Mouse (Mus musculus): ENCODE data around the gene Slc41a2. TPM values are rescaled to one million over a fixed set of nuclear protein-coding genes. Genes with fewer than 3 reads are reported as not detected.

The Slc41a2 gene
- polyA plus RNA-seq, 1 experiment from 2014 or later, result 0.52 TPM

- no peak overlapping the region for H3K9ac ChIP-seq (replicated peaks; ENCODE audit: low read length)
- 29% methylated on average over 9 of the region's 9 CpGs for WGBS
- no peak overlapping the region for H3K4me2 ChIP-seq (replicated peaks; ENCODE audit: low read depth, low read length)
- no peak overlapping the region for H3K27ac ChIP-seq (ENCODE audit: low read length)
- no peaks in the 10 kb centered on the region for H3K36me3 ChIP-seq (ENCODE audit: insufficient read depth, low read length)
- no peaks in the 10 kb centered on the region for H3K9me3 ChIP-seq (ENCODE audit: low read length)
- ATAC-seq (ENCODE audit: low FRiP score, low TSS enrichment), result no peak
- no peaks in the 10 kb centered on the region for H3K4me1 ChIP-seq (ENCODE audit: insufficient read depth, low read length)
- no peak overlapping the region for H3K4me3 ChIP-seq (ENCODE audit: low read length)
- H3K27me3 ChIP-seq (ENCODE audit: insufficient read depth, low read length), result no peaks in the 10 kb centered on the region
Observed at GRCm38 (mm10) chr10:83294746-83295145, 42.9 kb downstream of the Slc41a2 start.

- Histone ChIP-seq H3K27ac (ENCODE audit: low read length) (no peak overlapping the region), H3K4me3 (ENCODE audit: low read length) (no peak overlapping the region), H3K4me2 (replicated peaks; ENCODE audit: low read depth, low read length) (no peak overlapping the region), H3K36me3 (ENCODE audit: insufficient read depth, low read length) (no peaks in the 10 kb centered on the region), H3K9ac (replicated peaks; ENCODE audit: low read length) (no peak overlapping the region), H3K4me1 (ENCODE audit: insufficient read depth, low read length) (no peaks in the 10 kb centered on the region), H3K27me3 (ENCODE audit: insufficient read depth, low read length) (no peaks in the 10 kb centered on the region), H3K9me3 (ENCODE audit: low read length) (no peaks in the 10 kb centered on the region)
- 85% methylated on average over 9 of the region's 9 CpGs for WGBS
- ATAC-seq (ENCODE audit: low FRiP score, low TSS enrichment), result no peak
Observed at GRCm38 (mm10) chr10:83293352-83293751, 44.3 kb downstream of the Slc41a2 start.

GRCm38 (mm10) chr10:83291731-83292130 is 46.0 kb downstream of the Slc41a2 start:
- Histone ChIP-seq H3K36me3 (ENCODE audit: insufficient read depth, low read length) (no peaks in the 10 kb centered on the region), H3K27me3 (ENCODE audit: insufficient read depth, low read length) (no peaks in the 10 kb centered on the region), H3K4me1 (ENCODE audit: insufficient read depth, low read length) (no peaks in the 10 kb centered on the region), H3K4me2 (replicated peaks; ENCODE audit: low read depth, low read length) (no peak overlapping the region), H3K27ac (ENCODE audit: low read length) (no peak overlapping the region), H3K9me3 (ENCODE audit: low read length) (no peaks in the 10 kb centered on the region), H3K9ac (replicated peaks; ENCODE audit: low read length) (no peak overlapping the region), H3K4me3 (ENCODE audit: low read length) (no peak overlapping the region)
- 60% methylated on average over 11 of the region's 11 CpGs for WGBS
- no peak for ATAC-seq (ENCODE audit: low FRiP score, low TSS enrichment)

- Histone ChIP-seq H3K27ac (ENCODE audit: low read length) (no peak overlapping the region), H3K9ac (replicated peaks; ENCODE audit: low read length) (no peak overlapping the region), H3K27me3 (ENCODE audit: insufficient read depth, low read length) (no peaks in the 10 kb centered on the region), H3K4me3 (ENCODE audit: low read length) (no peak overlapping the region), H3K36me3 (ENCODE audit: insufficient read depth, low read length) (no peaks in the 10 kb centered on the region), H3K4me1 (ENCODE audit: insufficient read depth, low read length) (no peaks in the 10 kb centered on the region), H3K9me3 (ENCODE audit: low read length) (no peaks in the 10 kb centered on the region), H3K4me2 (replicated peaks; ENCODE audit: low read depth, low read length) (no peak overlapping the region)
- ATAC-seq (ENCODE audit: low FRiP score, low TSS enrichment), result no peak
- 69% methylated on average over 6 of the region's 6 CpGs for WGBS
Observed at GRCm38 (mm10) chr10:83287828-83288227, 49.9 kb downstream of the Slc41a2 start.

GRCm38 (mm10) chr10:83286399-83286798 is 51.3 kb downstream of the Slc41a2 start:
- H3K4me1 ChIP-seq (ENCODE audit: insufficient read depth, low read length), result no peaks in the 10 kb centered on the region
- no peak overlapping the region for H3K4me2 ChIP-seq (replicated peaks; ENCODE audit: low read depth, low read length)
- no peak overlapping the region for H3K27ac ChIP-seq (ENCODE audit: low read length)
- H3K36me3 ChIP-seq (ENCODE audit: insufficient read depth, low read length), result no peaks in the 10 kb centered on the region
- H3K27me3 ChIP-seq (ENCODE audit: insufficient read depth, low read length), result no peaks in the 10 kb centered on the region
- no peaks in the 10 kb centered on the region for H3K9me3 ChIP-seq (ENCODE audit: low read length)
- H3K9ac ChIP-seq (replicated peaks; ENCODE audit: low read length), result no peak overlapping the region
- no peak for ATAC-seq (ENCODE audit: low FRiP score, low TSS enrichment)
- 53% methylated on average over 7 of the region's 7 CpGs for WGBS
- no peak overlapping the region for H3K4me3 ChIP-seq (ENCODE audit: low read length)

- no peak overlapping the region for H3K27ac ChIP-seq (ENCODE audit: low read length)
- H3K9me3 ChIP-seq (ENCODE audit: low read length), result no peaks in the 10 kb centered on the region
- ATAC-seq (ENCODE audit: low FRiP score, low TSS enrichment), result no peak
- H3K4me3 ChIP-seq (ENCODE audit: low read length), result no peak overlapping the region
- no peak overlapping the region for H3K4me2 ChIP-seq (replicated peaks; ENCODE audit: low read depth, low read length)
- no peaks in the 10 kb centered on the region for H3K36me3 ChIP-seq (ENCODE audit: insufficient read depth, low read length)
- no peaks in the 10 kb centered on the region for H3K4me1 ChIP-seq (ENCODE audit: insufficient read depth, low read length)
- H3K27me3 ChIP-seq (ENCODE audit: insufficient read depth, low read length), result no peaks in the 10 kb centered on the region
- no peak overlapping the region for H3K9ac ChIP-seq (replicated peaks; ENCODE audit: low read length)
- 70% methylated on average over 7 of the region's 7 CpGs for whole genome bisulfite sequencing
Observed at GRCm38 (mm10) chr10:83285724-83286256, 51.9 kb downstream of the Slc41a2 start.

GRCm38 (mm10) chr10:83284916-83285315 is 52.8 kb downstream of the Slc41a2 start:
- no peak for ATAC-seq (ENCODE audit: low FRiP score, low TSS enrichment)
- H3K27ac ChIP-seq (ENCODE audit: low read length), result no peak overlapping the region
- no peaks in the 10 kb centered on the region for H3K9me3 ChIP-seq (ENCODE audit: low read length)
- no peak overlapping the region for H3K9ac ChIP-seq (replicated peaks; ENCODE audit: low read length)
- 82% methylated on average over 4 of the region's 4 CpGs for WGBS
- H3K4me2 ChIP-seq (replicated peaks; ENCODE audit: low read depth, low read length), result no peak overlapping the region
- H3K4me1 ChIP-seq (ENCODE audit: insufficient read depth, low read length), result no peaks in the 10 kb centered on the region
- H3K36me3 ChIP-seq (ENCODE audit: insufficient read depth, low read length), result no peaks in the 10 kb centered on the region
- H3K4me3 ChIP-seq (ENCODE audit: low read length), result no peak overlapping the region
- H3K27me3 ChIP-seq (ENCODE audit: insufficient read depth, low read length), result no peaks in the 10 kb centered on the region

- H3K9ac ChIP-seq (replicated peaks; ENCODE audit: low read length), result no peak overlapping the region
- 49% methylated on average over 13 of the region's 13 CpGs for whole genome bisulfite sequencing
- ATAC-seq (ENCODE audit: low FRiP score, low TSS enrichment), result no peak
- H3K27me3 ChIP-seq (ENCODE audit: insufficient read depth, low read length), result no peaks in the 10 kb centered on the region
- no peaks in the 10 kb centered on the region for H3K9me3 ChIP-seq (ENCODE audit: low read length)
- no peaks in the 10 kb centered on the region for H3K36me3 ChIP-seq (ENCODE audit: insufficient read depth, low read length)
- H3K4me2 ChIP-seq (replicated peaks; ENCODE audit: low read depth, low read length), result no peak overlapping the region
- no peak overlapping the region for H3K27ac ChIP-seq (ENCODE audit: low read length)
- no peaks in the 10 kb centered on the region for H3K4me1 ChIP-seq (ENCODE audit: insufficient read depth, low read length)
- no peak overlapping the region for H3K4me3 ChIP-seq (ENCODE audit: low read length)
Observed at GRCm38 (mm10) chr10:83266731-83267130, 71.0 kb downstream of the Slc41a2 start.

GRCm38 (mm10) chr10:83266241-83266640 is 71.4 kb downstream of the Slc41a2 start:
- Histone ChIP-seq H3K9ac (replicated peaks; ENCODE audit: low read length) (no peak overlapping the region), H3K36me3 (ENCODE audit: insufficient read depth, low read length) (no peaks in the 10 kb centered on the region), H3K9me3 (ENCODE audit: low read length) (no peaks in the 10 kb centered on the region), H3K27me3 (ENCODE audit: insufficient read depth, low read length) (no peaks in the 10 kb centered on the region), H3K27ac (ENCODE audit: low read length) (no peak overlapping the region), H3K4me1 (ENCODE audit: insufficient read depth, low read length) (no peaks in the 10 kb centered on the region), H3K4me3 (ENCODE audit: low read length) (no peak overlapping the region), H3K4me2 (replicated peaks; ENCODE audit: low read depth, low read length) (no peak overlapping the region)
- no peak for ATAC-seq (ENCODE audit: low FRiP score, low TSS enrichment)
- 88% methylated on average over 5 of the region's 5 CpGs for WGBS

GRCm38 (mm10) chr10:83264680-83265079 is 73.0 kb downstream of the Slc41a2 start:
- H3K4me3 ChIP-seq (ENCODE audit: low read length), result no peak overlapping the region
- 59% methylated on average over 8 of the region's 8 CpGs for WGBS
- no peaks in the 10 kb centered on the region for H3K9me3 ChIP-seq (ENCODE audit: low read length)
- H3K27me3 ChIP-seq (ENCODE audit: insufficient read depth, low read length), result no peaks in the 10 kb centered on the region
- ATAC-seq (ENCODE audit: low FRiP score, low TSS enrichment), result no peak
- H3K4me2 ChIP-seq (replicated peaks; ENCODE audit: low read depth, low read length), result no peak overlapping the region
- H3K27ac ChIP-seq (ENCODE audit: low read length), result no peak overlapping the region
- no peaks in the 10 kb centered on the region for H3K36me3 ChIP-seq (ENCODE audit: insufficient read depth, low read length)
- H3K4me1 ChIP-seq (ENCODE audit: insufficient read depth, low read length), result no peaks in the 10 kb centered on the region
- H3K9ac ChIP-seq (replicated peaks; ENCODE audit: low read length), result no peak overlapping the region

Data from kidney, embryonic 16.5 days (tissue).